Mouse (Mus musculus): ENCODE results near the gene Slc25a39.

GRCm38 (mm10) chr11:102376196-102376835 lies 31.4 kb downstream of the Slc25a39 start:
- TF ChIP-seq MAFK (IDR thresholded peaks at IDR 0.05; ENCODE audit: borderline replicate concordance, low read depth, low read length) (no peak), TBP (IDR thresholded peaks at IDR 0.05; ENCODE audit: low read depth, low read length) (no peak), UBTF (IDR thresholded peaks at IDR 0.05; ENCODE audit: borderline replicate concordance, insufficient read depth, low read depth, low read length) (no peak), MAX (IDR thresholded peaks at IDR 0.05; ENCODE audit: low read length) (no peak), CHD1 (IDR thresholded peaks at IDR 0.05; ENCODE audit: low read depth, low read length) (no peak), BHLHE40 (IDR thresholded peaks at IDR 0.05; ENCODE audit: borderline replicate concordance, low read depth, low read length) (no peak)

Data from MEL (cell line).